Mouse (Mus musculus): ENCODE data around the gene Robo1.

DNA sequence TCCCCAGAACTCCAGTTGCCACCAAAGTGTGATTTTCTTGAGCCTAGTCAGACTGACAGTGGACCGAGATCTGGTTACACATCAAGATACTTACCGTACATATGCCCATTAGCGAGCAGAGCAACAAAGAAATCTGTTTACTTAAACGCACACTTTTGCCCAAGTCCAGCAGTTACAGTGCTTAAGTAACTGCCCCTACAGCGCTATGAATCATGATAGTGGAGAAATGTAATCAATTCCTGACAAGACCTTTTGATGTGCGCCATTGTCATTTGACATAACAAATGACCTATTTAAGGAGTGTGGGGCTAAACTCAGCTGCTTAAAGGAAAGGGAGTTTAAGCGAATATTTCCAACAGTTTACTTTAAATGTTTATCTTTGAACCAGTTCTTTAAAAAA lies 104.8 kb downstream of the Robo1 start:
- TF ChIP-seq TAL1 (conservative IDR thresholded peaks at IDR 0.05; ENCODE audit: low read depth, low read length) (no peak), CTCF (IDR thresholded peaks at IDR 0.05; ENCODE audit: low read depth, low read length) (no peak)
